Mouse (Mus musculus) left cerebral cortex, postnatal 10 days (tissue): ENCODE results near the gene Wdfy4. TPM values are rescaled to one million over a fixed set of nuclear protein-coding genes. Genes with fewer than 3 reads are reported as not detected.

ENCODE experiments used
- DNase-seq, 2 experiments: peaks; one replicate each; pipeline ENCODE4 v3.0.0; 2021 to 2022; ENCODE audit warnings: low spot score in 2 of 2, mixed read lengths in 1 of 2; ENCODE audit errors: extremely low spot score in 1 of 2
- intact Hi-C: fragments of 180-260 bp; cut with DNase I; formaldehyde crosslinking; loops from one replicate; pipeline ENCODE4 v1.15.1; 2025
- total RNA-seq, 2 experiments: library from RNA; stranded (reverse); gene quantifications; 2 replicates each; pipeline ENCODE4 v1.2.3; 2021

Wdfy4 gene
- total RNA-seq, 2 experiments from 2014 or later, result 2.0 to 2.8 TPM

GRCm38 (mm10) chr14:32932220-32932619, 253.1 kb downstream of the Wdfy4 start:
- intact Hi-C loops, result no loop called here

GRCm38 (mm10) chr14:32931709-32932108, 253.6 kb downstream of the Wdfy4 start:
- intact Hi-C loops, result no loop called here
- no peak for DNase-seq

More at GRCm38 (mm10) chr14:32932220-32932619, 253.1 kb downstream of the Wdfy4 start:
- DNase-seq, result no peak

GRCm38 (mm10) chr14:32923871-32924270, 261.4 kb downstream of the Wdfy4 start:
- intact Hi-C loops, result no loop called here
- DNase-seq, result no peak

- intact Hi-C loops, result no loop called here
- no peak for DNase-seq
Observed at GRCm38 (mm10) chr14:32917919-32918318, 267.4 kb downstream of the Wdfy4 start.

GRCm38 (mm10) chr14:32915360-32915759, 269.9 kb downstream of the Wdfy4 start:
- intact Hi-C loops, result no loop called here
- DNase-seq, result peak in 1 of 2 experiments; percentile 55

GRCm38 (mm10) chr14:32911187-32911586, 274.1 kb downstream of the Wdfy4 start:
- DNase-seq, result no peak
- intact Hi-C loops, result no loop called here

Other genes with a start within 250 kb of the Wdfy4 start
- gene Lrrc18, start 194.1 kb downstream of the Wdfy4 start, total RNA-seq, result under 1 TPM; 0.13 to 0.99 TPM
- 1 to 10 TPM; 6.5 to 9.7 TPM for gene Arhgap22, start 28.5 kb upstream of the Wdfy4 start, total RNA-seq